Mouse (Mus musculus): ENCODE data around the gene B230104I21Rik. TPM values are rescaled to one million over a fixed set of nuclear protein-coding genes. Genes with fewer than 3 reads are reported as not detected.

The B230104I21Rik gene
- polyA plus RNA-seq, 1 experiment from 2014 or later = not detected

- H3K4me1 ChIP-seq = no peaks in the 10 kb centered on the region
- WGBS = 66% methylated on average over 11 of the region's 11 CpGs
- H3K4me3 ChIP-seq (replicated peaks) = no peak overlapping the region
- no peak overlapping the region for H3K27ac ChIP-seq (replicated peaks)
- H3K27me3 ChIP-seq = no peaks in the 10 kb centered on the region
- no peak for ATAC-seq (ENCODE audit: insufficient number of reproducible peaks, low FRiP score, low TSS enrichment, low read depth)
- H3K36me3 ChIP-seq = no peaks in the 10 kb centered on the region
- H3K9ac ChIP-seq = no peak overlapping the region
- no peaks in the 10 kb centered on the region for H3K9me3 ChIP-seq (replicated peaks)
- H3K4me2 ChIP-seq (replicated peaks) = no peak overlapping the region
Observed at GRCm38 (mm10) chr4:154313622-154313967, 22.3 kb upstream of the B230104I21Rik start.

- 69% methylated on average over 4 of the region's 4 CpGs for WGBS
- Histone ChIP-seq H3K27me3 (peaks cover 5% of the 10 kb centered on the region; the same call in 1 of the 2 replicates), H3K9ac (no peak overlapping the region), H3K4me3 (replicated peaks) (no peak overlapping the region), H3K4me1 (0 out of 2 replicates have a peak, but pooled peaks cover 4% of the 10 kb centered on the region), H3K4me2 (replicated peaks) (no peak overlapping the region), H3K9me3 (replicated peaks) (no peaks in the 10 kb centered on the region), H3K36me3 (no peaks in the 10 kb centered on the region), H3K27ac (replicated peaks) (no peak overlapping the region)
- no peak for ATAC-seq (ENCODE audit: insufficient number of reproducible peaks, low FRiP score, low TSS enrichment, low read depth)
Observed at GRCm38 (mm10) chr4:154325410-154325809, 10.5 kb upstream of the B230104I21Rik start.

- Histone ChIP-seq H3K9me3 (replicated peaks) (no peaks in the 10 kb centered on the region), H3K36me3 (no peaks in the 10 kb centered on the region), H3K4me3 (replicated peaks) (no peak overlapping the region), H3K27ac (replicated peaks) (no peak overlapping the region), H3K9ac (no peak overlapping the region), H3K4me1 (0 out of 2 replicates have a peak, but pooled peaks cover 4% of the 10 kb centered on the region), H3K4me2 (replicated peaks) (no peak overlapping the region), H3K27me3 (peaks cover 5% of the 10 kb centered on the region; the same call in 1 of the 2 replicates)
- ATAC-seq (ENCODE audit: insufficient number of reproducible peaks, low FRiP score, low TSS enrichment, low read depth) = no peak
- WGBS = 11% methylated on average over 18 of the region's 20 CpGs
Observed at GRCm38 (mm10) chr4:154328431-154328830, 7.5 kb upstream of the B230104I21Rik start.

GRCm38 (mm10) chr4:154328836-154329235, 7.1 kb upstream of the B230104I21Rik start:
- ATAC-seq (ENCODE audit: insufficient number of reproducible peaks, low FRiP score, low TSS enrichment, low read depth) = peak; percentile 70
- H3K9me3 ChIP-seq (replicated peaks) = no peaks in the 10 kb centered on the region
- H3K4me1 ChIP-seq = 0 out of 2 replicates have a peak, but pooled peaks cover 4% of the 10 kb centered on the region
- H3K27ac ChIP-seq (replicated peaks) = no peak overlapping the region
- H3K27me3 ChIP-seq = peaks cover 5% of the 10 kb centered on the region; the same call in 1 of the 2 replicates
- H3K4me2 ChIP-seq (replicated peaks) = no peak overlapping the region
- H3K36me3 ChIP-seq = no peaks in the 10 kb centered on the region
- 7% methylated on average over 6 of the region's 6 CpGs for WGBS
- no peak overlapping the region for H3K9ac ChIP-seq
- H3K4me3 ChIP-seq (replicated peaks) = no peak overlapping the region

GRCm38 (mm10) chr4:154330001-154330400, 5.9 kb upstream of the B230104I21Rik start:
- 81% methylated on average over 7 of the region's 7 CpGs for WGBS
- ATAC-seq (ENCODE audit: insufficient number of reproducible peaks, low FRiP score, low TSS enrichment, low read depth) = no peak
- H3K9me3 ChIP-seq (replicated peaks) = no peaks in the 10 kb centered on the region

GRCm38 (mm10) chr4:154331271-154331670, 4.7 kb upstream of the B230104I21Rik start:
- no peak overlapping the region for H3K4me3 ChIP-seq (replicated peaks)
- ATAC-seq (ENCODE audit: insufficient number of reproducible peaks, low FRiP score, low TSS enrichment, low read depth) = no peak
- 0 out of 2 replicates have a peak, but pooled peaks cover 12% of the 10 kb centered on the region for H3K4me1 ChIP-seq
- no peak overlapping the region for H3K27ac ChIP-seq (replicated peaks)
- no peaks in the 10 kb centered on the region for H3K36me3 ChIP-seq
- H3K9ac ChIP-seq = no peak overlapping the region
- peaks cover 5% of the 10 kb centered on the region; the same call in 1 of the 2 replicates for H3K27me3 ChIP-seq
- H3K9me3 ChIP-seq (replicated peaks) = no peaks in the 10 kb centered on the region
- 47% methylated on average over 12 of the region's 12 CpGs for WGBS
- H3K4me2 ChIP-seq (replicated peaks) = no peak overlapping the region

More at GRCm38 (mm10) chr4:154330001-154330400, 5.9 kb upstream of the B230104I21Rik start:
- no peak overlapping the region for H3K27ac ChIP-seq (replicated peaks)
- no peak overlapping the region for H3K9ac ChIP-seq
- H3K27me3 ChIP-seq = peaks cover 5% of the 10 kb centered on the region; the same call in 1 of the 2 replicates
- no peaks in the 10 kb centered on the region for H3K36me3 ChIP-seq
- H3K4me2 ChIP-seq (replicated peaks) = no peak overlapping the region
- 0 out of 2 replicates have a peak, but pooled peaks cover 11% of the 10 kb centered on the region for H3K4me1 ChIP-seq
- H3K4me3 ChIP-seq (replicated peaks) = no peak overlapping the region

GRCm38 (mm10) chr4:154333300-154333699, 2.6 kb upstream of the B230104I21Rik start:
- H3K4me1 ChIP-seq = peaks cover 17% of the 10 kb centered on the region; the same call in 1 of the 2 replicates

GRCm38 (mm10) chr4:154334699-154335402, 1.1 kb upstream of the B230104I21Rik start:
- no peaks in the 10 kb centered on the region for H3K36me3 ChIP-seq
- H3K9me3 ChIP-seq (replicated peaks) = no peaks in the 10 kb centered on the region
- WGBS = 58% methylated on average over 47 of the region's 48 CpGs
- ATAC-seq (ENCODE audit: insufficient number of reproducible peaks, low FRiP score, low TSS enrichment, low read depth) = no peak
- H3K9ac ChIP-seq = no peak overlapping the region; the same call in 1 of the 2 replicates
- peaks cover 12% of the 10 kb centered on the region; the same call in 1 of the 2 replicates for H3K4me1 ChIP-seq
- H3K27ac ChIP-seq (replicated peaks) = no peak overlapping the region; the same call in 1 of the 2 replicates
- H3K4me2 ChIP-seq (replicated peaks) = peak overlapping the region; percentile 40
- peak overlapping the region; percentile 24 for H3K4me3 ChIP-seq (replicated peaks)
- no peaks in the 10 kb centered on the region; the same call in 1 of the 2 replicates for H3K27me3 ChIP-seq

More at GRCm38 (mm10) chr4:154333300-154333699, 2.6 kb upstream of the B230104I21Rik start:
- Histone ChIP-seq H3K9ac (no peak overlapping the region), H3K27me3 (peaks cover 5% of the 10 kb centered on the region; the same call in 1 of the 2 replicates), H3K36me3 (no peaks in the 10 kb centered on the region), H3K9me3 (replicated peaks) (no peaks in the 10 kb centered on the region), H3K27ac (replicated peaks) (no peak overlapping the region), H3K4me2 (replicated peaks) (no peak overlapping the region), H3K4me3 (replicated peaks) (no peak overlapping the region)
- WGBS = 59% methylated on average over 8 of the region's 8 CpGs
- ATAC-seq (ENCODE audit: insufficient number of reproducible peaks, low FRiP score, low TSS enrichment, low read depth) = no peak

GRCm38 (mm10) chr4:154336650-154337049, 723 bp downstream of the B230104I21Rik start:
- Histone ChIP-seq H3K27me3 (no peaks in the 10 kb centered on the region; the same call in 1 of the 2 replicates), H3K9ac (no peak overlapping the region), H3K4me1 (peaks cover 12% of the 10 kb centered on the region; the same call in 1 of the 2 replicates), H3K27ac (replicated peaks) (peak overlapping the region; percentile 55; the same call in 1 of the 2 replicates), H3K4me3 (replicated peaks) (no peak overlapping the region), H3K36me3 (no peaks in the 10 kb centered on the region), H3K9me3 (replicated peaks) (no peaks in the 10 kb centered on the region), H3K4me2 (replicated peaks) (no peak overlapping the region)
- ATAC-seq (ENCODE audit: insufficient number of reproducible peaks, low FRiP score, low TSS enrichment, low read depth) = no peak
- WGBS = 27% methylated on average over 10 of the region's 10 CpGs

- peaks cover 4% of the 10 kb centered on the region; the same call in 1 of the 2 replicates for H3K27me3 ChIP-seq
- H3K4me3 ChIP-seq (replicated peaks) = no peak overlapping the region
- no peaks in the 10 kb centered on the region for H3K9me3 ChIP-seq (replicated peaks)
- H3K9ac ChIP-seq = no peak overlapping the region
- no peak overlapping the region for H3K4me2 ChIP-seq (replicated peaks)
- WGBS = 53% methylated on average over 19 of the region's 19 CpGs
- H3K36me3 ChIP-seq = no peaks in the 10 kb centered on the region
- ATAC-seq (ENCODE audit: insufficient number of reproducible peaks, low FRiP score, low TSS enrichment, low read depth) = peak; percentile 26; the same call in 1 of the 2 replicates
- no peak overlapping the region for H3K27ac ChIP-seq (replicated peaks)
- H3K4me1 ChIP-seq = 0 out of 2 replicates have a peak, but pooled peaks cover 15% of the 10 kb centered on the region
Observed at GRCm38 (mm10) chr4:154346731-154347522, 11.0 kb downstream of the B230104I21Rik start.

All from embryonic facial prominence, embryonic 15.5 days (tissue).